Mouse (Mus musculus): ENCODE measurements at regions not wholly inside any gene's neighbourhood (a gene's known extent, or its start where the extent isn't known, plus 50 kb on each side); places are given as distances from the start of the nearest gene placed in this dataset.

GRCm38 (mm10) chr8:91997892-91998189 is 196.0 kb upstream of the Irx3 start:
- Histone ChIP-seq H3K4me1 (ENCODE audit: insufficient read depth, low read depth, low read length) (no peaks in the 10 kb centered on the region), H3K9ac (replicated peaks; ENCODE audit: low read depth) (no peak overlapping the region), H3K27me3 (replicated peaks; ENCODE audit: insufficient read depth, low read length) (0 out of 2 replicates have a peak, but pooled peaks cover 4% of the 10 kb centered on the region), H3K9me3 (ENCODE audit: low read length) (no peaks in the 10 kb centered on the region), H3K4me3 (ENCODE audit: low read depth, low read length) (no peak overlapping the region), H3K27ac (ENCODE audit: low read length) (no peak overlapping the region), H3K36me3 (ENCODE audit: insufficient read depth, low read length) (no peaks in the 10 kb centered on the region), H3K4me2 (replicated peaks; ENCODE audit: low read depth, low read length) (no peak overlapping the region)
- DNase-seq (ENCODE audit: low spot score) (no peak), ATAC-seq (no peak)
- TF ChIP-seq CTCF (IDR thresholded peaks at IDR 0.05), result no peak
- TF ChIP-seq EP300 (IDR thresholded peaks at IDR 0.05), result no peak

- no peak for DNase-seq (ENCODE audit: low spot score)
- no peak for TF ChIP-seq CTCF (IDR thresholded peaks at IDR 0.05)
- no peak for TF ChIP-seq EP300 (IDR thresholded peaks at IDR 0.05)
- Histone ChIP-seq H3K4me2 (replicated peaks; ENCODE audit: low read depth, low read length) (no peak overlapping the region), H3K9ac (replicated peaks; ENCODE audit: low read depth) (no peak overlapping the region), H3K4me3 (ENCODE audit: low read depth, low read length) (no peak overlapping the region), H3K36me3 (ENCODE audit: insufficient read depth, low read length) (no peaks in the 10 kb centered on the region), H3K9me3 (ENCODE audit: low read length) (no peaks in the 10 kb centered on the region), H3K4me1 (ENCODE audit: insufficient read depth, low read depth, low read length) (no peaks in the 10 kb centered on the region), H3K27ac (ENCODE audit: low read length) (no peak overlapping the region), H3K27me3 (replicated peaks; ENCODE audit: insufficient read depth, low read length) (0 out of 2 replicates have a peak, but pooled peaks cover 4% of the 10 kb centered on the region)
- no peak for ATAC-seq
- WGBS, result 75% methylated on average over 26 of the region's 26 CpGs
Observed at GRCm38 (mm10) chr8:91997023-91997891, 195.4 kb upstream of the Irx3 start.

- Histone ChIP-seq H3K27me3 (replicated peaks; ENCODE audit: insufficient read depth, low read length) (0 out of 2 replicates have a peak, but pooled peaks cover 4% of the 10 kb centered on the region), H3K9ac (replicated peaks; ENCODE audit: low read depth) (no peak overlapping the region), H3K27ac (ENCODE audit: low read length) (no peak overlapping the region), H3K4me3 (ENCODE audit: low read depth, low read length) (no peak overlapping the region), H3K4me1 (ENCODE audit: insufficient read depth, low read depth, low read length) (no peaks in the 10 kb centered on the region; the same call in 1 of the 2 replicates), H3K9me3 (ENCODE audit: low read length) (no peaks in the 10 kb centered on the region), H3K36me3 (ENCODE audit: insufficient read depth, low read length) (no peaks in the 10 kb centered on the region), H3K4me2 (replicated peaks; ENCODE audit: low read depth, low read length) (no peak overlapping the region)
- DNase-seq (ENCODE audit: low spot score) (no peak), ATAC-seq (no peak)
- WGBS, result 55% methylated on average over 10 of the region's 10 CpGs
- TF ChIP-seq EP300 (IDR thresholded peaks at IDR 0.05), result no peak
Observed at GRCm38 (mm10) chr8:91996305-91997022, 194.6 kb upstream of the Irx3 start.

GRCm38 (mm10) chr8:91995407-91996144 is 193.7 kb upstream of the Irx3 start:
- Histone ChIP-seq H3K4me2 (replicated peaks; ENCODE audit: low read depth, low read length) (no peak overlapping the region), H3K4me3 (ENCODE audit: low read depth, low read length) (no peak overlapping the region), H3K9ac (replicated peaks; ENCODE audit: low read depth) (no peak overlapping the region), H3K27ac (ENCODE audit: low read length) (no peak overlapping the region), H3K36me3 (ENCODE audit: insufficient read depth, low read length) (no peaks in the 10 kb centered on the region), H3K4me1 (ENCODE audit: insufficient read depth, low read depth, low read length) (peaks cover 4% of the 10 kb centered on the region; the same call in 1 of the 2 replicates), H3K27me3 (replicated peaks; ENCODE audit: insufficient read depth, low read length) (0 out of 2 replicates have a peak, but pooled peaks cover 4% of the 10 kb centered on the region), H3K9me3 (ENCODE audit: low read length) (no peaks in the 10 kb centered on the region)
- ATAC-seq, result no peak
- no peak for DNase-seq (ENCODE audit: low spot score)
- WGBS, result 62% methylated on average over 9 of the region's 9 CpGs
- TF ChIP-seq CTCF (IDR thresholded peaks at IDR 0.05) (no peak), EP300 (IDR thresholded peaks at IDR 0.05) (no peak)

GRCm38 (mm10) chr8:91991542-91992452 is 189.9 kb upstream of the Irx3 start:
- no peak overlapping the region for H3K27ac ChIP-seq (ENCODE audit: low read length)
- no peak overlapping the region for H3K9ac ChIP-seq (replicated peaks; ENCODE audit: low read depth)
- DNase-seq (ENCODE audit: low spot score) (no peak), ATAC-seq (no peak)
- 0 out of 2 replicates have a peak overlapping the region, but pooled peaks have one; percentile 5 for H3K4me3 ChIP-seq (ENCODE audit: low read depth, low read length)
- no peak for TF ChIP-seq CTCF (IDR thresholded peaks at IDR 0.05)
- TF ChIP-seq EP300 (IDR thresholded peaks at IDR 0.05), result no peak
- no peaks in the 10 kb centered on the region for H3K9me3 ChIP-seq (ENCODE audit: low read length)
- H3K4me2 ChIP-seq (replicated peaks; ENCODE audit: low read depth, low read length), result peak overlapping the region; percentile 48
- H3K27me3 ChIP-seq (replicated peaks; ENCODE audit: insufficient read depth, low read length), result no peaks in the 10 kb centered on the region
- H3K4me1 ChIP-seq (ENCODE audit: insufficient read depth, low read depth, low read length), result peaks cover 8% of the 10 kb centered on the region; the same call in 1 of the 2 replicates
- H3K36me3 ChIP-seq (ENCODE audit: insufficient read depth, low read length), result no peaks in the 10 kb centered on the region
- WGBS, result 31% methylated on average over 25 of the region's 25 CpGs

Data from lung, postnatal 0 days (tissue).